Mouse (Mus musculus): Measurements from ENCODE around the gene Tead4. TPM values are rescaled to one million over a fixed set of nuclear protein-coding genes. Genes with fewer than 3 reads are reported as not detected.

The Tead4 gene
- total and polyA plus RNA-seq, 3 experiments = not detected

GRCm38 (mm10) chr6:128236581-128236980 is 64.0 kb downstream of the Tead4 start:
- dilution Hi-C loops (cut with MboI; ENCODE audit: extremely low pct_ligation_motif_present, extremely low pct_unique_long_range_greater_than_20kb, low sequenced_read_pairs) (no loop called here), in situ Hi-C loops (cut with MboI; ENCODE audit: low pct_ligation_motif_present, low pct_unique_long_range_greater_than_20kb, low sequenced_read_pairs) (loop anchor here (5.0 kb wide), 1 partner anchor 61 kb away; no protein-coding TSS in a partner anchor)
- TF ChIP-seq CHD2 (IDR thresholded peaks at IDR 0.05; ENCODE audit: low read length) = no peak
- no peak for TF ChIP-seq MAFK (IDR thresholded peaks at IDR 0.05; ENCODE audit: insufficient replicate concordance, low read length)
- no peak for TF ChIP-seq ETS1 (conservative IDR thresholded peaks at IDR 0.05; ENCODE audit: low read depth, low read length)
- no peak for TF ChIP-seq POLR2AphosphoS2 (IDR thresholded peaks at IDR 0.05; ENCODE audit: low read depth, low read length)
- TF ChIP-seq POLR2A (IDR thresholded peaks at IDR 0.05; ENCODE audit: low read depth, low read length) = no peak
- TF ChIP-seq GABPA (IDR thresholded peaks at IDR 0.05; ENCODE audit: insufficient replicate concordance, low read depth, low read length) = no peak
- TF ChIP-seq RAD21 (IDR thresholded peaks at IDR 0.05; ENCODE audit: low read depth, low read length) = no peak
- TF ChIP-seq IRF4 (IDR thresholded peaks at IDR 0.05; ENCODE audit: low read depth, low read length) = no peak
- no peak for TF ChIP-seq KAT2A (IDR thresholded peaks at IDR 0.05; ENCODE audit: insufficient replicate concordance, low read length)
- TF ChIP-seq ZC3H11A (IDR thresholded peaks at IDR 0.05; ENCODE audit: low read depth, low read length) = no peak
- TF ChIP-seq MAZ (IDR thresholded peaks at IDR 0.05; ENCODE audit: low read depth, low read length) = no peak
- no peak for TF ChIP-seq JUND (conservative IDR thresholded peaks at IDR 0.05; ENCODE audit: low read depth, low read length)
- TF ChIP-seq ZMIZ1 (IDR thresholded peaks at IDR 0.05; ENCODE audit: low read depth, low read length) = no peak
- TF ChIP-seq ZKSCAN1 (IDR thresholded peaks at IDR 0.05; ENCODE audit: borderline replicate concordance, low read depth, low read length) = no peak
- no peaks in the 10 kb centered on the region for H3K9me3 ChIP-seq (replicated peaks; ENCODE audit: low read length)
- H3K79me2 ChIP-seq (replicated peaks; ENCODE audit: control insufficient read depth, extremely low read depth, insufficient read depth, poor library complexity, severe bottlenecking) = no peaks in the 10 kb centered on the region
- no peak overlapping the region for H3K4me2 ChIP-seq (ENCODE audit: insufficient read depth, low read depth, poor library complexity, severe bottlenecking)
- H3K4me1 ChIP-seq (ENCODE audit: control insufficient read depth in 1 of 2, insufficient read depth in 2 of 2) = peaks cover 0 to 10% of the 10 kb centered on the region in 2 experiments; a peak in 2 of 4 replicates
- H3K27ac ChIP-seq (ENCODE audit: insufficient read depth, low read depth) = no peak overlapping the region
- H3K9ac ChIP-seq (ENCODE audit: insufficient read depth, low read depth) = no peak overlapping the region
- H3K27me3 ChIP-seq (replicated peaks) = peaks cover 1% of the 10 kb centered on the region
- no peaks in the 10 kb centered on the region for H3K36me3 ChIP-seq (replicated peaks in 1 of 2; ENCODE audit: control insufficient read depth in 1 of 2, insufficient read depth in 1 of 2, low read length in 1 of 2)
- no peak for DNase-seq (ENCODE audit: extremely low read depth)
- H3K4me3 ChIP-seq (replicated peaks in 1 of 3; ENCODE audit: low read depth in 2 of 3, low read length in 2 of 3, poor library complexity in 1 of 3) = no peak overlapping the region

- dilution Hi-C loops (cut with MboI; ENCODE audit: extremely low pct_ligation_motif_present, extremely low pct_unique_long_range_greater_than_20kb, low sequenced_read_pairs) = no loop called here
Measured at GRCm38 (mm10) chr6:128234206-128234605, 66.4 kb downstream of the Tead4 start.

More at GRCm38 (mm10) chr6:128234206-128234605, 66.4 kb downstream of the Tead4 start:
- Histone ChIP-seq H3K4me1 (ENCODE audit: control insufficient read depth in 1 of 2, insufficient read depth in 2 of 2) (peaks cover 0 to 10% of the 10 kb centered on the region in 2 experiments; a peak in 2 of 4 replicates), H3K36me3 (replicated peaks in 1 of 2; ENCODE audit: control insufficient read depth in 1 of 2, insufficient read depth in 1 of 2, low read length in 1 of 2) (no peaks in the 10 kb centered on the region), H3K79me2 (replicated peaks; ENCODE audit: control insufficient read depth, extremely low read depth, insufficient read depth, poor library complexity, severe bottlenecking) (no peaks in the 10 kb centered on the region), H3K9me3 (replicated peaks; ENCODE audit: low read length) (no peaks in the 10 kb centered on the region), H3K4me2 (ENCODE audit: insufficient read depth, low read depth, poor library complexity, severe bottlenecking) (no peak overlapping the region), H3K4me3 (replicated peaks in 1 of 3; ENCODE audit: low read depth in 2 of 3, low read length in 2 of 3, poor library complexity in 1 of 3) (no peak overlapping the region), H3K9ac (ENCODE audit: insufficient read depth, low read depth) (no peak overlapping the region), H3K27ac (ENCODE audit: insufficient read depth, low read depth) (no peak overlapping the region), H3K27me3 (replicated peaks) (peaks cover 1% of the 10 kb centered on the region)
- in situ Hi-C loops (cut with MboI; ENCODE audit: low pct_ligation_motif_present, low pct_unique_long_range_greater_than_20kb, low sequenced_read_pairs) = no loop called here
- TF ChIP-seq POLR2AphosphoS2 (IDR thresholded peaks at IDR 0.05; ENCODE audit: low read depth, low read length) (no peak), USF2 (conservative IDR thresholded peaks at IDR 0.05; ENCODE audit: low read depth, low read length) (peak; percentile 65), USF1 (IDR thresholded peaks at IDR 0.05; ENCODE audit: low read depth, low read length) (peak; percentile 62), MAX (IDR thresholded peaks at IDR 0.05; ENCODE audit: low read length) (peak; percentile 97), ZC3H11A (IDR thresholded peaks at IDR 0.05; ENCODE audit: low read depth, low read length) (peak; percentile 20; the same call in 1 of the 2 replicates), TCF12 (IDR thresholded peaks at IDR 0.05; ENCODE audit: low read depth, low read length) (no peak), ZNF384 (IDR thresholded peaks at IDR 0.05; ENCODE audit: low read depth, low read length) (no peak), RCOR1 (conservative IDR thresholded peaks at IDR 0.05; ENCODE audit: low read depth, low read length) (no peak), POLR2A (IDR thresholded peaks at IDR 0.05; ENCODE audit: low read depth, low read length) (no peak), BHLHE40 (IDR thresholded peaks at IDR 0.05; ENCODE audit: low read depth, low read length) (peak; percentile 96), ZMIZ1 (IDR thresholded peaks at IDR 0.05; ENCODE audit: low read depth, low read length) (no peak), CHD1 (IDR thresholded peaks at IDR 0.05; ENCODE audit: low read depth, low read length) (no peak), RAD21 (IDR thresholded peaks at IDR 0.05; ENCODE audit: low read depth, low read length) (peak; percentile 91), MEF2A (IDR thresholded peaks at IDR 0.05; ENCODE audit: borderline replicate concordance, low read depth, low read length) (no peak), MYC (IDR thresholded peaks at IDR 0.05; ENCODE audit: low read depth, low read length) (peak; percentile 93), SMC3 (IDR thresholded peaks at IDR 0.05; ENCODE audit: low read depth, low read length) (peak; percentile 81), TBP (conservative IDR thresholded peaks at IDR 0.05; ENCODE audit: low read depth, low read length) (no peak), ZKSCAN1 (IDR thresholded peaks at IDR 0.05; ENCODE audit: borderline replicate concordance, low read depth, low read length) (no peak), CTCF (conservative IDR thresholded peaks at IDR 0.05 in 1 of 2, IDR thresholded peaks at IDR 0.05 in 1 of 2; ENCODE audit: low read depth in 2 of 2, low read length in 2 of 2) (peak; percentile 40 to 89; a peak in 3 of 4 replicates), UBTF (IDR thresholded peaks at IDR 0.05; ENCODE audit: low read depth, low read length) (no peak), IRF4 (IDR thresholded peaks at IDR 0.05; ENCODE audit: low read depth, low read length) (no peak), JUND (conservative IDR thresholded peaks at IDR 0.05; ENCODE audit: low read depth, low read length) (no peak)
- DNase-seq (ENCODE audit: extremely low read depth) = peak; percentile 33

Data from CH12.LX (cell line).